Mouse (Mus musculus): ENCODE results near the gene Dusp16. TPM values are rescaled to one million over a fixed set of nuclear protein-coding genes. Genes with fewer than 3 reads are reported as not detected.

Gene Dusp16
- polyA plus RNA-seq, 1 experiment, result 4.8 TPM

GRCm38 (mm10) chr6:134806130-134806529 is 13.7 kb upstream of the Dusp16 start:
- Histone ChIP-seq H3K4me2 (ENCODE audit: low read depth) (no peak overlapping the region), H3ac (ENCODE audit: control insufficient read depth, insufficient read length) (no peak overlapping the region), H3K36me3 (ENCODE audit: control insufficient read depth, insufficient read depth) (no peaks in the 10 kb centered on the region), H3K79me2 (ENCODE audit: control insufficient read depth, insufficient read depth) (no peaks in the 10 kb centered on the region), H3K27me3 (ENCODE audit: control insufficient read depth, insufficient read depth, insufficient read length) (no peaks in the 10 kb centered on the region), H3K4me3 (no peak overlapping the region)
- no peak for TF ChIP-seq MYOD1 (IDR thresholded peaks at IDR 0.05; ENCODE audit: control insufficient read depth in 1 of 3, insufficient read length in 2 of 3, low read depth in 2 of 3)
- TF ChIP-seq TCF3 (IDR thresholded peaks at IDR 0.05; ENCODE audit: insufficient read length, low read depth), result no peak
- TF ChIP-seq E2F4 (IDR thresholded peaks at IDR 0.05; ENCODE audit: insufficient read depth), result no peak
- no peak for TF ChIP-seq POLR2AphosphoS2 (IDR thresholded peaks at IDR 0.05; ENCODE audit: insufficient read length, low read depth)
- no peak for TF ChIP-seq CEBPB (IDR thresholded peaks at IDR 0.05; ENCODE audit: insufficient read depth, poor library complexity, severe bottlenecking)
- no peak for TF ChIP-seq USF1 (IDR thresholded peaks at IDR 0.05; ENCODE audit: low read depth)
- TF ChIP-seq REST (IDR thresholded peaks at IDR 0.05; ENCODE audit: insufficient read depth, insufficient read length), result no peak
- no peak for TF ChIP-seq MYOG (IDR thresholded peaks at IDR 0.05; ENCODE audit: control insufficient read depth in 1 of 3, insufficient read depth in 1 of 3, insufficient read length in 2 of 3, low read depth in 2 of 3)
- no peak for TF ChIP-seq SRF (IDR thresholded peaks at IDR 0.05; ENCODE audit: control insufficient read depth, insufficient read length, low read depth)
- no peak for TF ChIP-seq MAX (IDR thresholded peaks at IDR 0.05; ENCODE audit: low read depth)

- Histone ChIP-seq H3K27me3 (ENCODE audit: control insufficient read depth, insufficient read depth, insufficient read length) (no peaks in the 10 kb centered on the region), H3K79me2 (ENCODE audit: control insufficient read depth, insufficient read depth) (no peaks in the 10 kb centered on the region), H3K4me3 (no peak overlapping the region), H3K4me2 (ENCODE audit: low read depth) (no peak overlapping the region), H3ac (ENCODE audit: control insufficient read depth, insufficient read length) (no peak overlapping the region), H3K36me3 (ENCODE audit: control insufficient read depth, insufficient read depth) (no peaks in the 10 kb centered on the region)
- TF ChIP-seq CEBPB (IDR thresholded peaks at IDR 0.05; ENCODE audit: insufficient read depth, poor library complexity, severe bottlenecking), result no peak
- no peak for TF ChIP-seq REST (IDR thresholded peaks at IDR 0.05; ENCODE audit: insufficient read depth, insufficient read length)
- no peak for TF ChIP-seq POLR2AphosphoS2 (IDR thresholded peaks at IDR 0.05; ENCODE audit: insufficient read length, low read depth)
- no peak for TF ChIP-seq POLR2A (IDR thresholded peaks at IDR 0.05; ENCODE audit: insufficient read length, low read depth)
- TF ChIP-seq TCF3 (IDR thresholded peaks at IDR 0.05; ENCODE audit: insufficient read length, low read depth), result no peak
- no peak for TF ChIP-seq MAX (IDR thresholded peaks at IDR 0.05; ENCODE audit: low read depth)
Measured at GRCm38 (mm10) chr6:134804736-134805277, 12.4 kb upstream of the Dusp16 start.

- Histone ChIP-seq H3K4me2 (ENCODE audit: low read depth) (no peak overlapping the region), H3K79me2 (ENCODE audit: control insufficient read depth, insufficient read depth) (no peaks in the 10 kb centered on the region), H3K27me3 (ENCODE audit: control insufficient read depth, insufficient read depth, insufficient read length) (no peaks in the 10 kb centered on the region), H3K4me3 (no peak overlapping the region), H3K36me3 (ENCODE audit: control insufficient read depth, insufficient read depth) (no peaks in the 10 kb centered on the region), H3ac (ENCODE audit: control insufficient read depth, insufficient read length) (no peak overlapping the region)
- TF ChIP-seq TCF3 (IDR thresholded peaks at IDR 0.05; ENCODE audit: insufficient read length, low read depth) (no peak), MYOD1 (IDR thresholded peaks at IDR 0.05; ENCODE audit: control insufficient read depth in 1 of 3, insufficient read length in 2 of 3, low read depth in 2 of 3) (no peak), TCF12 (IDR thresholded peaks at IDR 0.05; ENCODE audit: insufficient read depth, poor library complexity, severe bottlenecking) (no peak), REST (IDR thresholded peaks at IDR 0.05; ENCODE audit: insufficient read depth, insufficient read length) (no peak), USF1 (IDR thresholded peaks at IDR 0.05; ENCODE audit: low read depth) (no peak), CEBPB (IDR thresholded peaks at IDR 0.05; ENCODE audit: insufficient read depth, poor library complexity, severe bottlenecking) (no peak), SRF (IDR thresholded peaks at IDR 0.05; ENCODE audit: control insufficient read depth, insufficient read length, low read depth) (no peak), E2F4 (IDR thresholded peaks at IDR 0.05; ENCODE audit: insufficient read depth) (no peak), POLR2AphosphoS2 (IDR thresholded peaks at IDR 0.05; ENCODE audit: insufficient read length, low read depth) (no peak), MAX (IDR thresholded peaks at IDR 0.05; ENCODE audit: low read depth) (no peak), POLR2A (IDR thresholded peaks at IDR 0.05; ENCODE audit: insufficient read length, low read depth) (no peak), MYOG (IDR thresholded peaks at IDR 0.05; ENCODE audit: control insufficient read depth in 1 of 3, insufficient read depth in 1 of 3, insufficient read length in 2 of 3, low read depth in 2 of 3) (no peak)
Measured at GRCm38 (mm10) chr6:134802641-134803043, 10.2 kb upstream of the Dusp16 start.

- TF ChIP-seq E2F4 (IDR thresholded peaks at IDR 0.05; ENCODE audit: insufficient read depth) (no peak), TCF12 (IDR thresholded peaks at IDR 0.05; ENCODE audit: insufficient read depth, poor library complexity, severe bottlenecking) (no peak), MAX (IDR thresholded peaks at IDR 0.05; ENCODE audit: low read depth) (no peak), MYOD1 (IDR thresholded peaks at IDR 0.05; ENCODE audit: control insufficient read depth in 1 of 3, insufficient read length in 2 of 3, low read depth in 2 of 3) (no peak), POLR2A (IDR thresholded peaks at IDR 0.05; ENCODE audit: insufficient read length, low read depth) (no peak), REST (IDR thresholded peaks at IDR 0.05; ENCODE audit: insufficient read depth, insufficient read length) (no peak), MYOG (IDR thresholded peaks at IDR 0.05; ENCODE audit: control insufficient read depth in 1 of 3, insufficient read depth in 1 of 3, insufficient read length in 2 of 3, low read depth in 2 of 3) (no peak), SRF (IDR thresholded peaks at IDR 0.05; ENCODE audit: control insufficient read depth, insufficient read length, low read depth) (no peak), USF1 (IDR thresholded peaks at IDR 0.05; ENCODE audit: low read depth) (no peak), CEBPB (IDR thresholded peaks at IDR 0.05; ENCODE audit: insufficient read depth, poor library complexity, severe bottlenecking) (no peak), TCF3 (IDR thresholded peaks at IDR 0.05; ENCODE audit: insufficient read length, low read depth) (no peak), POLR2AphosphoS2 (IDR thresholded peaks at IDR 0.05; ENCODE audit: insufficient read length, low read depth) (no peak)
- no peak overlapping the region for H3K4me2 ChIP-seq (ENCODE audit: low read depth)
- no peak overlapping the region for H3K4me3 ChIP-seq
- no peaks in the 10 kb centered on the region for H3K27me3 ChIP-seq (ENCODE audit: control insufficient read depth, insufficient read depth, insufficient read length)
- H3ac ChIP-seq (ENCODE audit: control insufficient read depth, insufficient read length), result no peak overlapping the region
- no peaks in the 10 kb centered on the region for H3K36me3 ChIP-seq (ENCODE audit: control insufficient read depth, insufficient read depth)
- H3K79me2 ChIP-seq (ENCODE audit: control insufficient read depth, insufficient read depth), result no peaks in the 10 kb centered on the region
Measured at GRCm38 (mm10) chr6:134801483-134801882, 9.1 kb upstream of the Dusp16 start.

- H3K4me3 ChIP-seq, result no peak overlapping the region
- H3K27me3 ChIP-seq (ENCODE audit: control insufficient read depth, insufficient read depth, insufficient read length), result no peaks in the 10 kb centered on the region
- H3K79me2 ChIP-seq (ENCODE audit: control insufficient read depth, insufficient read depth), result peaks cover 5% of the 10 kb centered on the region
- H3ac ChIP-seq (ENCODE audit: control insufficient read depth, insufficient read length), result no peak overlapping the region
- no peak for TF ChIP-seq TCF3 (IDR thresholded peaks at IDR 0.05; ENCODE audit: insufficient read length, low read depth)
- no peak for TF ChIP-seq POLR2AphosphoS2 (IDR thresholded peaks at IDR 0.05; ENCODE audit: insufficient read length, low read depth)
- no peak for TF ChIP-seq MYOD1 (IDR thresholded peaks at IDR 0.05; ENCODE audit: control insufficient read depth in 1 of 3, insufficient read length in 2 of 3, low read depth in 2 of 3)
- no peak for TF ChIP-seq REST (IDR thresholded peaks at IDR 0.05; ENCODE audit: insufficient read depth, insufficient read length)
- no peaks in the 10 kb centered on the region for H3K36me3 ChIP-seq (ENCODE audit: control insufficient read depth, insufficient read depth)
- no peak overlapping the region for H3K4me2 ChIP-seq (ENCODE audit: low read depth)
Measured at GRCm38 (mm10) chr6:134796297-134796696, 3.9 kb upstream of the Dusp16 start.
